Mouse (Mus musculus): ENCODE results near the gene Mctp1. TPM values are rescaled to one million over a fixed set of nuclear protein-coding genes. Genes with fewer than 3 reads are reported as not detected.

Gene Mctp1
- total and polyA plus RNA-seq, 3 experiments: not detected

DNA sequence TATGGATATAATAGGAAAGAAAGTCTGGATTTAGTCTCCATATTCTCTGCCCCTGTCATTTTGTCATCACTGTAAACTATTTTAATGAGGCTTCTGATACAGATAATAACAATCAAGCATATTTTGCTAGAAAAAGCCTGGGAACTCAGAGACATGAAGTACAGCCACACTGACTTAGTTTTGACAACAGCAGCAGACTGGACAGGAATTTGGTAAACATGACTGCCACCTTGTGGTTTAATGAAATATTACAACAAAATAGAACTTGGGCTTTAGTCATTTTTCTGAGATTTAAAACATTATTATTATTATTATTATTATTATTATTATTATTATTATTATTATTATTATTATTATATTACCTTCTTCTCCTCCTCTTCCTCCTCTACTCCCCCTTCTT lies 297.0 kb downstream of the Mctp1 start:
- H3K79me2 ChIP-seq (ENCODE audit: control insufficient read depth, insufficient read depth, low read length, poor library complexity): no peaks in the 10 kb centered on the region

GRCm38 (mm10) chr13:76689349-76689748 lies 305.0 kb downstream of the Mctp1 start:
- Histone ChIP-seq H3K27me3 (ENCODE audit: control insufficient read depth in 1 of 2, insufficient read depth in 2 of 2, low read length in 2 of 2) (no peaks in the 10 kb centered on the region), H3K4me3 (ENCODE audit: control insufficient read depth in 1 of 2, insufficient read depth in 1 of 2, low read depth in 2 of 2, low read length in 2 of 2) (no peak overlapping the region), H3K27ac (ENCODE audit: control insufficient read depth, low read depth, low read length) (no peak overlapping the region), H3K4me1 (ENCODE audit: control insufficient read depth in 1 of 2, insufficient read depth in 2 of 2, low read length in 2 of 2) (no peaks in the 10 kb centered on the region), H3K9me3 (replicated peaks; ENCODE audit: insufficient read depth, low read length) (no peaks in the 10 kb centered on the region), H3K36me3 (ENCODE audit: control insufficient read depth in 1 of 2, insufficient read depth in 2 of 2, low read length in 2 of 2) (no peaks in the 10 kb centered on the region), H3K79me2 (ENCODE audit: control insufficient read depth, insufficient read depth, low read length, poor library complexity) (no peaks in the 10 kb centered on the region), H3K9ac (ENCODE audit: control insufficient read depth, low read depth, low read length, poor library complexity, severe bottlenecking) (no peak overlapping the region)
- no peak for DNase-seq (ENCODE audit: low read depth, low spot score)
- no peak for TF ChIP-seq SMC3 (IDR thresholded peaks at IDR 0.05; ENCODE audit: low read depth, low read length)
- TF ChIP-seq CHD1 (IDR thresholded peaks at IDR 0.05; ENCODE audit: low read depth, low read length): no peak
- no peak for TF ChIP-seq RCOR1 (IDR thresholded peaks at IDR 0.05; ENCODE audit: low read depth, low read length)
- TF ChIP-seq RAD21 (IDR thresholded peaks at IDR 0.05; ENCODE audit: low read depth, low read length): no peak
- no peak for TF ChIP-seq ZMIZ1 (IDR thresholded peaks at IDR 0.05; ENCODE audit: low read depth, low read length)
- no peak for TF ChIP-seq ZKSCAN1 (IDR thresholded peaks at IDR 0.05; ENCODE audit: low read depth, low read length)
- TF ChIP-seq CTCF (IDR thresholded peaks at IDR 0.05 in 2 of 3, conservative IDR thresholded peaks at IDR 0.05 in 1 of 3; ENCODE audit: control insufficient read depth in 1 of 3, insufficient read depth in 1 of 3, low read depth in 2 of 3, low read length in 3 of 3, poor library complexity in 1 of 3, severe bottlenecking in 1 of 3): no peak
- no peak for TF ChIP-seq MYB (IDR thresholded peaks at IDR 0.05; ENCODE audit: low read depth, low read length)
- TF ChIP-seq NELFE (IDR thresholded peaks at IDR 0.05; ENCODE audit: low read depth, low read length): no peak
- no peak for TF ChIP-seq ETS1 (IDR thresholded peaks at IDR 0.05; ENCODE audit: low read depth, low read length)
- no peak for TF ChIP-seq USF1 (IDR thresholded peaks at IDR 0.05; ENCODE audit: low read depth, low read length)
- no peak for TF ChIP-seq MAX (IDR thresholded peaks at IDR 0.05; ENCODE audit: low read length)
- TF ChIP-seq MXI1 (IDR thresholded peaks at IDR 0.05; ENCODE audit: low read depth, low read length): no peak
- no peak for TF ChIP-seq E2F4 (IDR thresholded peaks at IDR 0.05; ENCODE audit: borderline replicate concordance, low read depth, low read length)
- TF ChIP-seq BHLHE40 (IDR thresholded peaks at IDR 0.05; ENCODE audit: borderline replicate concordance, low read depth, low read length): no peak
- no peak for TF ChIP-seq UBTF (IDR thresholded peaks at IDR 0.05; ENCODE audit: borderline replicate concordance, insufficient read depth, low read depth, low read length)
- no peak for TF ChIP-seq TBP (IDR thresholded peaks at IDR 0.05; ENCODE audit: low read depth, low read length)
- no peak for TF ChIP-seq MAFK (IDR thresholded peaks at IDR 0.05; ENCODE audit: borderline replicate concordance, low read depth, low read length)
- TF ChIP-seq TAL1 (IDR thresholded peaks at IDR 0.05; ENCODE audit: low read length): no peak

More for the DNA sequence above, 297.0 kb downstream of the Mctp1 start:
- Histone ChIP-seq H3K4me1 (ENCODE audit: control insufficient read depth in 1 of 2, insufficient read depth in 2 of 2, low read length in 2 of 2) (no peaks in the 10 kb centered on the region), H3K9me3 (replicated peaks; ENCODE audit: insufficient read depth, low read length) (no peaks in the 10 kb centered on the region), H3K9ac (ENCODE audit: control insufficient read depth, low read depth, low read length, poor library complexity, severe bottlenecking) (no peak overlapping the region), H3K27me3 (ENCODE audit: control insufficient read depth in 1 of 2, insufficient read depth in 2 of 2, low read length in 2 of 2) (no peaks in the 10 kb centered on the region), H3K27ac (ENCODE audit: control insufficient read depth, low read depth, low read length) (no peak overlapping the region), H3K4me3 (ENCODE audit: control insufficient read depth in 1 of 2, insufficient read depth in 1 of 2, low read depth in 2 of 2, low read length in 2 of 2) (no peak overlapping the region), H3K36me3 (ENCODE audit: control insufficient read depth in 1 of 2, insufficient read depth in 2 of 2, low read length in 2 of 2) (no peaks in the 10 kb centered on the region)
- peak; percentile 39 for DNase-seq (ENCODE audit: low read depth, low spot score)
- TF ChIP-seq RAD21 (IDR thresholded peaks at IDR 0.05; ENCODE audit: low read depth, low read length): peak; percentile 78
- TF ChIP-seq NRF1 (IDR thresholded peaks at IDR 0.05; ENCODE audit: insufficient read depth, low read depth, low read length, poor library complexity, severe bottlenecking): no peak
- peak; percentile 75 for TF ChIP-seq SMC3 (IDR thresholded peaks at IDR 0.05; ENCODE audit: low read depth, low read length)
- peak; percentile 16 to 62 (median 17); a peak in 2 of 6 replicates for TF ChIP-seq CTCF (IDR thresholded peaks at IDR 0.05 in 2 of 3, conservative IDR thresholded peaks at IDR 0.05 in 1 of 3; ENCODE audit: control insufficient read depth in 1 of 3, insufficient read depth in 1 of 3, low read depth in 2 of 3, low read length in 3 of 3, poor library complexity in 1 of 3, severe bottlenecking in 1 of 3)
- peak; percentile 72 for TF ChIP-seq ZC3H11A (IDR thresholded peaks at IDR 0.05; ENCODE audit: low read depth, low read length)
- no peak for TF ChIP-seq ZMIZ1 (IDR thresholded peaks at IDR 0.05; ENCODE audit: low read depth, low read length)
